Mouse (Mus musculus) megakaryocyte-erythroid progenitor cell, adult 5-6 weeks (primary cell): ENCODE measurements around the gene Arap1. TPM values are rescaled to one million over a fixed set of nuclear protein-coding genes. Genes with fewer than 3 reads are reported as not detected.

Experiments used
- ATAC-seq: replicated peaks from 2 replicates; pipeline ENCODE4 v1.8.0; 2016; ENCODE audit warnings: mild to moderate bottlenecking, inconsistent platforms; ENCODE audit not compliant: severe bottlenecking, poor library complexity, low FRiP score, low TSS enrichment
- total RNA-seq, 2 experiments: library from RNA; stranded (forward) in 1 of 2; stranded (reverse) in 1 of 2; fragments of 200-1000, 215-1000 nt in 1 of 2; fragments of >200 nt in 1 of 2; fragmentation: Nextera tagmentation in 1 of 2; gene quantifications; 2 replicates each; pipeline ENCODE4 v1.2.3; 2014 to 2017

Arap1 gene
- total RNA-seq, 2 experiments from 2014 or later = 31.0 to 88.4 TPM

DNA sequence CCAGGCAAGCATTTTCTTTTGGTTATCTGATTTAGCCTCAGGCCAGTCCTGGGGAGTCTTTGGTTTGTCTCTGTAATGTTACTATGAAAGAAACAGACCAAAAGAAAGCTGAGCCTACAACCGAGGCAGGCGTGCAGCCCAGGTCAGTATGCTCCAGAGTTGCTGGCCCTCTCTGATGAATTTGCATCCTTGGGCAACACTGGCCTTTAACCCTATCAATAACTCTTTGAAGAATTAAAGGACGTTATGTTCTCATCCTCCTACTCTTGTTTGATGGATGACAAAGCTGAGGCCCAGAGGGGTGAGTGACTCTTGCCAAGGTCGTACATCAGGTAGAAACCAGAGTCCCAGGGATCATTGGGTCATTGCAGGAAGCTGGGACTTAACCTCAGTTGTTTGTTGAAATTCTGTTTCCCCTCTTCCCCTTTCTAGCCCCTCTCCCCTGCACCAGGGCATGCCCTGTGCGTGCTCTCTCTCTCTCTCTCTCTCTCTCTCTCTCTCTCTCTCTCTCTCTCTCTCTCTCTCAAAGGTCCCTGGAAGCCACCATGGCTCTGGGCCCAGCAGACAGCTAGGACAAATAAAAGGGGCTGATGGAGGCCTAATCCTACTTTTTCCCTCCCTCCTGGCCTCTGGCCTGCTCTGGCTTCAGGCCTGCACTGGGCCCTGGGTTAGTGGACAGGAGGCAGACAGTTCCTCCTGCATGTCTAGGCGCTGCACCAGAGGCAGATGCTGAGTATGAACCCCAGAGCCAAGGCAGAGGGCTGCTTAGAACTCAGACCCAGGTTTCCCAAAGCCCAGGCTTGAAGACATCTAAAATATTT lies 23.5 kb upstream of the Arap1 start:
- ATAC-seq = no peak

DNA sequence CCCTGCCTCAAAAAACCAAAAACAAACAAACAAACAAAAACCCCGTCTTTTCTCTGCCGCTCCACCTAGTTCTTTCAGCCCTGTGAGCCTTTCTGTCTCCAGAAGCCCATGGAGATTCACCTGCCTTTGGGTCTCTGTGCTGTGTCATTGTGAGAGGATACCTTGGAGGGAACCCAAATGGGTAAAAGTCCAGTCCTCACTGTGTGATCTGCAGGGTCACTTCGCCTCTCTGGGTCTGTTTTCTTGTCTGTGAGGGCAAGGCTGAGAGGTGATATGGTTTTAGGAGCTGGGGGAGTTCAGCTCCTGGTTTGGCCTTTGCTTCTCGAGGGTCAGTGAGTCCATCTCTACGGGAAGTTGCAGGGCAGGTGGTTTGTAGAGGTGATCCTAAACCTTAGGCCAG lies 21.9 kb upstream of the Arap1 start:
- ATAC-seq = no peak

- no peak for ATAC-seq
Measured at GRCm38 (mm10) chr7:101327263-101327662, 20.6 kb upstream of the Arap1 start.

DNA sequence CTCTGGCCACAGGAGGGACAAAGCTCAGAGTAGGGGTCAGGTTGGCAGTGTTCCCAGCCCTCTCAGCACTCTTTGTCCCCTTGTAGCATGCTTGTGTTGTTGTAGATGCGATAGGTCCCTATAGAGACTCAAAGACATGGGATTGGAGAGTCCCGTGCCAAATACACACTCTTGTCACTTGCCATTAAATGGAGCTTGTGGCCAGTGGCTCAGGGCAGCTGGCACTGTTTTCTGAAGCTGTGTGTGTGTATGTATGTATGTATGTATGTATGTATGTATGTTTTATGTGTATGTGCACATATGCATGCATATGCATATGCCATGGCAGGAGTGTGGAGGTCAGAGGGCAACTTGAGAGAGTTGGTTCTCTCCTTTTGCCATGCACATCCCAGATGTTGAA lies 20.1 kb upstream of the Arap1 start:
- ATAC-seq = no peak

- ATAC-seq = peak; percentile 48
Measured at GRCm38 (mm10) chr7:101328621-101329158, 19.2 kb upstream of the Arap1 start.

DNA sequence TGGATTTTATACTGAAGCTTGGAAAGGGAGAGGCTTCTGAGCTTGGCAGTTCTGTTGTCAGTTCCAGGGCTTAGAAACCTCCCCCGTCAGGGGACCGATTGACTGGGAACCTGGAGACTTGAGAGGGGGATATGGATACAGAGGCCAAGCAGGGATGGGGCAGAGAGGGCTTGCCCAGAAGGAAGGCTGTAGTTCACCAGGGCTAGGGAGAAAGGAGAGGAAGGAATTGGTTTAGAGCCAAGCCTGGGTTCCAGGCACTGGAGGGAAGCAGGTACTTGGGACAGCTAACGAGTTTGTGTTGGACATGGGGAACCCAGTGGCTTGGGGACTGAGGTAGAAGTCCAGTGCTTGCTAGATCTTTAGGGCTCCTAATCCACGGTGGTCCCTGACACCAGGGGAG lies 18.3 kb upstream of the Arap1 start:
- ATAC-seq = no peak

GRCm38 (mm10) chr7:101330074-101330840 lies 17.6 kb upstream of the Arap1 start:
- no peak for ATAC-seq

DNA sequence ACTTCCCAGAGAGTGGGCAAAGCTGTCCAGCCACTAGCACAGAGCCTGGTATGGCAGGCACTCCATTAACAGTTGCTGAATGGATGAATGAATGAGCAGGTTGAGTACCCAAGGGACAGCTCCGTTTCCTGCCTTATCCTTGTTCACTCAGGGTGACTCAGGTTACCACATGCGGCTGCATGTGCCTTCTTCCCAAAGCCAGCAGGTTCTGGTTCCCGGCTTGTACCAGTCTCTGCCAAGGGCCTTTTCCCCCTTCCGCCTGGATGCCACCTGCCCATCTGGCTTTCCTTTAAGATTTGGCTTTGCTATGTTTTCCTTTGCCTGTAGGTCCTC lies 17.1 kb upstream of the Arap1 start:
- ATAC-seq = no peak

DNA sequence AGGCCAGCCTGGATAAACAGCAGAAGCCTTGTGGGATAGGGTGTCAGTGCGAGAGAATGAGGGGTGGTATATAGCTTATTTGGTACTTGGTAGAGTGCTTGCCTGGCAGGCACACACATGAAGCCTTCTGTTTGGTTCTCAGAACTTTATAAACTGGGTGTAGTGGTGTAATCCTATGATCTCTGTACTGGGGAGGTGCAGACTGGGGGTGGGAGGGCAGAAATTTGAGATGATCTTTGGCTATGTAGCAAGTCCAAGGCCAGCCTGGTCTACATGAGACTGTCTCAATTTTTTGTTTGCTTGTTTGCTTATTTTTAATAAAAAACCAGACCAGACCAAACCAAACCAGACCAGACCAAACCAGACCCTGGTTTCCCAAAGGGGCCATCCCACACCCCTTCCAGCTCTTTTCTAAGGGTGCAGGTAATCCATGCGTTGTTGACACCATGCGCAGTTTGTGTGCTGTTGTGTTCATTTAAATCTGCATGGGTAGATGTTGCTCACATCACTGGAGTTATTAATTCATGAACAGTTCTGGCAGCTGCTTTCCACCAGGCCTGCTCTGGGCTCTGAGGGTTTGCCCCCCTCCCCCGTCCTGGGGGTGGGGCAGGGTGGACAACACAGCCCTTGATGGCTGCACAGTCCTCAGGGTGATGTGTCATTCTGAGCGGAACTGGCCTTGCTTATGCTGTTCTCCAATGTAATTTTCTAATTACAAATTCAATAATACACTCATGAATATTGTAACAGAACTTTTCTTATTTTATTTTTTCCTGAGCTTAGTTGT lies 15.6 kb upstream of the Arap1 start:
- ATAC-seq = no peak

GRCm38 (mm10) chr7:101335228-101335627 lies 12.6 kb upstream of the Arap1 start:
- ATAC-seq = no peak

DNA sequence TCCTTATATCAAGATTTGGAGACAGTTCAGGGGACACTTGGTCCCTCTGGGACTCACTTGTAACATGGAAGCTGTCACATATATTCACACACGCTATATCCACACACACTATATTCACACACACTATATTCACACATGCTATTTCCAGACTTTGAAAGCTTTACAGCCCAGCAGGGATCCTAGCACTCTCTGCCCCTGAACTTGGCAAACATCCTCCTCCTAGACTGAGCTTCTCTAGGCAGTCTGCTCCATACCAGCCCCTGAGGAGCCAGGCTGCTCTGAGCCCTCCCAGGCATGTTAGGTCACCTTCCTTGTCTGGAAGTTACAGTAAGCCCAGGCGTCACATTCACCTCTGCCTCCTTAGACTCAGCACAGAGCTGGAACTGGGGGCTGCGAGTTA lies 11.2 kb upstream of the Arap1 start:
- ATAC-seq = no peak

GRCm38 (mm10) chr7:101337401-101337800 lies 10.5 kb upstream of the Arap1 start:
- no peak for ATAC-seq

DNA sequence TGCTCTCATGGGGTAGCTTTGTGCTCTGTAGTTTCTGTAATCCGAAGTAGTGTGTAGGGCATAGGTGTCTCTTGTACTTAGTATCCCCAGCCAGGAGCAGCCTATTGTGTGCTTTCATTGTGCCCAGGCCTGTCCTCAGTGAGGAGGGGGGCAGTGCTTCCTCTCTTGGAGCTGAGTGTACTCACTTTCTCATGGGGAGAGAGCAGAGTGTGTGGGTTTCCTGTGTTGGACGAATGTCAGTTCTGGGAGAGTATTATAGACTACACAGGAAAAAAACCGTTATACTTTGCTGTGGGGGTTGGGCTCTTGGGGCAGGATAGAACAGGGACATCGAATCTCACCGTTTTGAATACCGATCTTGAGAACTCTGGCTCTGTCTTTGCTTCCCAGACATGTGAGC lies 6.5 kb upstream of the Arap1 start:
- no peak for ATAC-seq

- ATAC-seq = no peak
Measured at GRCm38 (mm10) chr7:101343135-101343534, 4.7 kb upstream of the Arap1 start.

- ATAC-seq = no peak
Measured at GRCm38 (mm10) chr7:101344892-101345291, 3.0 kb upstream of the Arap1 start.

DNA sequence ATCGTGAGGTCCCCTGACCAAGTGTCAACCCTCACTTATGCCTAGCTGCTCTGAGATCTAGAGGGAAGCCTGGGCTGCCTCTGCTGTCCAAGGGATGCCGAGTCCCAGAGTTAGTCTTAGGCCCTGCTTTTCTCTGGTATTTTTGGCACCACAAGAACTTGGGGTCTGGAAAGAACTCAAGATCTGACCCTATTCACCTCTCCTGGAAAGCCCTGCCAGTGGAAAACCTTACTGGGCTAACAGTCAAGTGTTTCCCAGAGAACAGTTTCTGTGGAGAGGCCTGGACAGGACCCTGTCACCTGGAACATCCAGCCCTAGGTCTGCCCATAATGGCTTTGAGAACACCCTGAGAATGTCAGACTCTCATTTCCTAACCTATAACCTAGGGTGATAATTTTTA lies 876 bp upstream of the Arap1 start:
- no peak for ATAC-seq

DNA sequence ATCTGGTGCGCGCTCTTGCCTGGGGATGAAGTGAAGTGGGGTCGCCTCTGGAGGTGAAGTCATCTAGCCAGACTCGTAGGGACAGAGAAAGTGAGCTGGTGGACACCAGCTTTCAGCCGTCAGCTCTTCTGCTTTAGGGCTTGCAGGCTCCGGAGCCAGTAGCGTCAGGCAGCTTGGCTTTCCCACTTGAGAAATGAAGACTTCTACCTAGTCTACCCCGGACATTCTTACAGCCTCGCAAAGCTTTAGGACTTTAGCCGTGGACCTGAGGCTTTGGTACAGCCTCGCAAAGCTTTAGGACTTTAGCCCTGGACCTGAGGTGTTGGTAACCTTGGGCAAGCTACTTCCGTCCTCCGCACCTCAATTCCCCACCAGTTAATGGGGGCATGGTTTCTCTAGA lies 445 bp downstream of the Arap1 start:
- ATAC-seq = no peak

- no peak for ATAC-seq
Measured at GRCm38 (mm10) chr7:101349861-101350260, 2.0 kb downstream of the Arap1 start.

DNA sequence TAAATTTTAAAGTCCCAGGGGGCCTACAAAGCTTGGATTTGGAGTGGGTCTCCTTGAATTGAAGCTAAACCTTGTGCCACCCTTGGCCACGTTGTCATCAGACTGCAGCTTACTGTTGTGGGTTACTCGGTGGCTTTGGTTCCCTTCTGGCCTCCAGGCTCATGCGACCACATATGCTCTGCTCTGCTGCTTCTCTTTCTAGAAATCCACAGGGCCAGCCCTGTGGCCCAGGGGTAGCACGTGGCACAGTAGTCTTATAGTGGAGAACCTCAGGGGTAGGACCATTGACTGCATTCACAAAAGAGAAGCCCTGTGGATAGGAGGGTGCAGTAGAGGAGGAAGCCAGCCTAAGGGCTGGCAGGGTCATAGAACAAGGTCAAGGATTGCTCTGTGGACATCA lies 4.5 kb downstream of the Arap1 start:
- no peak for ATAC-seq

DNA sequence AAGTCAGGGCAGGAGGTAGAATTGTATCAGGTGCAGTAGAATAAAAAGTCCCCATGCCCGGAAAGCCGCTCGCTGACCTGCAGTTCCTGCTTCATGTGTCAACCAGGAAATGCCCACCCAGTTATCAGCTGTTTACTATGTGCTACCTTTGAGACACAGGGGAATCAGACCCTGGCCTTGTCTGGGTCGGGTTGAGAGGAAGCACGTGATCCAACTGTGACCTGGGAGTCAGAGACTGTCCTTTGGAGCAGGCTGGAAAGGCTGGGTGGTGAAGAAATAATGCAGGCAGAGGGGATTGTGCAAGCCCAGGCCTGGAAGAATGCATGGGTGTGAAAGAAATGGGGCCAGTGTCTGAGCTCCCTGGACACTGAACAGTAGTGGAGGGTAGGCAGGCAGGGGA lies 6.6 kb downstream of the Arap1 start:
- no peak for ATAC-seq
